Mouse (Mus musculus) limb, embryonic 13.5 days (tissue): ENCODE results near the gene Polr1a. TPM values are rescaled to one million over a fixed set of nuclear protein-coding genes. Genes with fewer than 3 reads are reported as not detected.

Source experiments
- ATAC-seq: fragments of 200-750 bp; cut with Nextera tagmentation; 2 replicates; pipeline ENCODE4 v1.8.0; 2017; ENCODE audit warnings: low read depth, moderate number of reproducible peaks, moderate TSS enrichment; ENCODE audit not compliant: low FRiP score
- H3K27ac ChIP-seq: fragments of 300-500 bp; sonication (generic); 2 replicates; pipeline ENCODE4 v1.5.1; 2015; ENCODE audit warnings: inconsistent platforms, mild to moderate bottlenecking, moderate library complexity
- H3K27me3 ChIP-seq: fragments of 300-500 bp; sonication (generic); 2 replicates; pipeline ENCODE4 v1.6.1; 2015; ENCODE audit warnings: mild to moderate bottlenecking, inconsistent platforms
- H3K36me3 ChIP-seq: fragments of 300-500 bp; sonication (generic); 2 replicates; pipeline ENCODE4 v1.6.1; 2015; ENCODE audit warnings: inconsistent platforms, mild to moderate bottlenecking, moderate library complexity
- H3K4me1 ChIP-seq: fragments of 300-500 bp; sonication (generic); 2 replicates; pipeline ENCODE4 v1.6.1; 2015; ENCODE audit warnings: inconsistent platforms
- H3K4me2 ChIP-seq: fragments of 300-500 bp; sonication (generic); replicated peaks from 2 replicates; pipeline ENCODE4 v1.6.1; 2015; ENCODE audit warnings: inconsistent platforms, mild to moderate bottlenecking, moderate library complexity
- H3K4me3 ChIP-seq: fragments of 300-500 bp; sonication (generic); 2 replicates; pipeline ENCODE4 v1.5.1; 2015; ENCODE audit warnings: moderate library complexity, mild to moderate bottlenecking, inconsistent platforms
- H3K9ac ChIP-seq: fragments of 300-500 bp; sonication (generic); 2 replicates; pipeline ENCODE4 v1.6.1; 2015; ENCODE audit warnings: mild to moderate bottlenecking, inconsistent platforms
- H3K9me3 ChIP-seq: fragments of 300-500 bp; sonication (generic); 2 replicates; pipeline ENCODE4 v1.6.1; 2016; ENCODE audit warnings: inconsistent platforms
- WGBS: fragments of 180-500 bp; shearing (Covaris S2); methylation state at CpG from one replicate; pipeline ENCODE4 v1.1.7; 2015; 5-methylcytosine and 5-hydroxymethylcytosine counted together
- polyA plus RNA-seq: library from polyadenylated mRNA; unstranded; fragments of >200 nt; fragmentation: Nextera tagmentation; extraction: Ambion mirVana; gene quantifications from 2 replicates; pipeline ENCODE4 v1.2.1, GENCODE M21; 2015

Gene Polr1a
- 37.1 and 37.6 TPM in 2 replicates for polyA plus RNA-seq

DNA sequence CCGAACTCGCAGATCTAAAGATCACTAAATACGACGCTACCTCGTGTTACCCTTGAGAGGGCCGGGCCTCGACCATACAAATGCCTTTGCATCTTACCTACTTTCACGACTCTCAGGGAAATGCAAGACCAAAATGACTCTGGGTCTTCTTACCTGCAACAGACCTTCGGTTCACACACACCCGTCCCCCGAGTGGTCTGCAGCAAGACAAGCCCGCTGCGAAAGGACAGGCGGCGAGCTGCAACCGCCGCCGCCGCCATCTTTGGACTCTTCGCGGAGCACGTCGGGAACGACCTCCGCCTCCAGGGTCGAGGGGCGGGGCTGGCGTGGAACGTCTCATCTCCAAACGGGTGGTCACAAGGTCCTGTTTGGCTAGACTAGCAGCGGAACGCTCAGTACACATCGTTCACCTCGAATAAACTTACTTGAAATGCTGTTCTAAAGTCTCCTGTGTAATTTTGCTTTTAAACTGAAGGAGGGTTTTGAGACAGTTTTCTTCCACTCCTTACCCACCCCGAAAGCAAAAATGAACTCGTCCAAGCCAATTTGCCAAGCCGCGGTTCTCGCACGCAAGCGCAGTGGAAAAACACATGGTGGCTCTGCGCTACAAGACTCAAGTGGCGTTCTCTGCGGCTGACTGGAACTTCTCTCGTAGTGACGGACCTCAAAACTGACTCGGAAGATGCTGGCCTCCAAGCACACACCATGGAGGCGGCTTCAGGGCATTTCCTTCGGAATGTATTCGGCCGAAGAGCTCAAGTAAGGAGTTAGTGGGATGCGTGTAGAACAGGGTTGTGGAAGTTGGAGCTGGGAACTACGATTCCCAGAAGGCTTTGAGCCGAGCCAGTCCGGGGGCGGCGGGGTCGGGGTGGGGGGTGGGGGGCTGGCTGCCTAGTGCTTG, at the start of gene Polr1a, which contains the start of gene Ptcd3:
Polr1a (plus strand) TSS at position 573 of the 901 bp plus-strand sequence.
Ptcd3 (minus strand) TSS at position 270 of the 901 bp plus-strand sequence.
- peaks cover 29% of the 10 kb centered on the region for H3K4me1 ChIP-seq
- ATAC-seq = peak; percentile 93
- H3K36me3 ChIP-seq = peaks cover 28% of the 10 kb centered on the region
- no peaks in the 10 kb centered on the region for H3K27me3 ChIP-seq
- H3K9me3 ChIP-seq = no peaks in the 10 kb centered on the region
- peak within 1 kb of the TSS; percentile 88 for H3K4me2 ChIP-seq
- H3K4me3 ChIP-seq = peak within 1 kb of the TSS; percentile 80
- peak within 1 kb of the TSS; percentile 69; the same call in 1 of the 2 replicates for H3K27ac ChIP-seq
- peak within 1 kb of the TSS; percentile 76 for H3K9ac ChIP-seq
- under 1% methylated on average over 58 of the region's 58 CpGs for WGBS

DNA sequence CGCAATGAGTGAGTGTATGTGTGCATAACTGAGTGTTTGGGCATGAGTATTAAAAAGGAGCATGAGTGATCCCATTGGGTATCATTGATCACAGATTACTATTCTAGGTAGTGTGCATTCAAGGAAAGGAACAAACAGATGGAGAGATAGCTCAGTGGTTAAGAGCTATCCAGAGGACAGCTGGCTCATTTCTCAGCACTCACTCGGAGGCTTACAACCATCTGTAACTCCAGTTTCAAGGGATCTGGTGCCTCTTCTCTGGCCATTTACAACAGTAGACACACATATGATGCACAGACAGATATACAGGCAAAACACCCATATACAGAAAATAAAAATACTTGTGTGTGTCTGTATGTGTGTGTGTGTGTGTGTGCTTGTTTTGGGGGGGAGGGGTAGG, 41.1 kb upstream of the Polr1a start:
- no peaks in the 10 kb centered on the region for H3K27me3 ChIP-seq
- H3K9ac ChIP-seq = no peak overlapping the region
- H3K36me3 ChIP-seq = peaks cover 83% of the 10 kb centered on the region
- ATAC-seq = no peak
- no peak overlapping the region for H3K27ac ChIP-seq
- H3K4me3 ChIP-seq = no peak overlapping the region
- WGBS = 90% methylated on average over 2 of the region's 2 CpGs
- H3K4me2 ChIP-seq = no peak overlapping the region
- H3K4me1 ChIP-seq = no peaks in the 10 kb centered on the region
- H3K9me3 ChIP-seq = no peaks in the 10 kb centered on the region

DNA sequence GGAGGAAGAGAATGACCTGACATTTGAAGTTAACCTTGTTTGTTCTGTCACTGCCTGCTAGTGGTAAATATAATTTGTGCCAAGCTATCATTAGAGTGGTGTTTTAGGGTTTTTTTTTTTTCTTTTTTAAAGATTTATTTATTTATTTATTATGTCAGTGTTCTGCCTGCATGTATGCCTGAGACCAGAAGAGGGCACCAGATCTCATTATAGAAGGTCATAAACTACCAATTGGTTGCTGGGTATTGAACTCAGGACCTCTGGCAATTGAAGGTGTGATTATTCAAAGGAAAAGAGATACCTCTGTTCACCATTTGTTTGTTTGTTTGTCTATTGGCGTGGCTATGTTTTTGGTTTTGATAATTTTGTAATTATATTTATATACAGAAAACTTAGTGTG, 40.0 kb upstream of the Polr1a start:
- peaks cover 82% of the 10 kb centered on the region for H3K36me3 ChIP-seq
- no peak overlapping the region for H3K9ac ChIP-seq
- H3K9me3 ChIP-seq = no peaks in the 10 kb centered on the region
- H3K4me2 ChIP-seq = no peak overlapping the region
- no peaks in the 10 kb centered on the region for H3K4me1 ChIP-seq
- H3K27ac ChIP-seq = no peak overlapping the region
- H3K4me3 ChIP-seq = no peak overlapping the region
- H3K27me3 ChIP-seq = no peaks in the 10 kb centered on the region
- no peak for ATAC-seq
- WGBS = 87% methylated on average over 1 of the region's 1 CpGs

DNA sequence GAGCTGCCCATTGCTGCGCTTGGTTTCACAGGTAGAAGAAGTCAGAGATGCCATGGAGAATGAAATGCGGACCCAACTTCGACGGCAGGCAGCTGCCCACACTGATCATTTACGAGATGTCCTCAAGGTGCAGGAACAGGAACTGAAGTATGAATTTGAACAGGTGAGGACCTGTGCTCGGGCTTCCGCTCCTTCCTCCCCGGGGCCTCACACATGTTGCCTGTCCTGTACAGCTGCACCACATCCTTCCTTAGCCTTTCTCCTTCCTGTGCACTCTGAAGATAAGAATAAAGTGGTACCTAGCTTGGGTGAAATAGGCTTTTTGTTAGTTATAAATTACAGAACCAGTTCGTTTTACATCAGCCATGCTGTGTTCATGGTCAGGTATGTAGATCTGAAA, 37.5 kb upstream of the Polr1a start:
- no peak overlapping the region for H3K4me2 ChIP-seq
- H3K4me1 ChIP-seq = no peaks in the 10 kb centered on the region
- H3K9ac ChIP-seq = no peak overlapping the region
- H3K27me3 ChIP-seq = no peaks in the 10 kb centered on the region
- WGBS = 94% methylated on average over 9 of the region's 9 CpGs
- H3K9me3 ChIP-seq = no peaks in the 10 kb centered on the region
- no peak overlapping the region for H3K4me3 ChIP-seq
- H3K36me3 ChIP-seq = peaks cover 85% of the 10 kb centered on the region
- no peak overlapping the region for H3K27ac ChIP-seq
- no peak for ATAC-seq

DNA sequence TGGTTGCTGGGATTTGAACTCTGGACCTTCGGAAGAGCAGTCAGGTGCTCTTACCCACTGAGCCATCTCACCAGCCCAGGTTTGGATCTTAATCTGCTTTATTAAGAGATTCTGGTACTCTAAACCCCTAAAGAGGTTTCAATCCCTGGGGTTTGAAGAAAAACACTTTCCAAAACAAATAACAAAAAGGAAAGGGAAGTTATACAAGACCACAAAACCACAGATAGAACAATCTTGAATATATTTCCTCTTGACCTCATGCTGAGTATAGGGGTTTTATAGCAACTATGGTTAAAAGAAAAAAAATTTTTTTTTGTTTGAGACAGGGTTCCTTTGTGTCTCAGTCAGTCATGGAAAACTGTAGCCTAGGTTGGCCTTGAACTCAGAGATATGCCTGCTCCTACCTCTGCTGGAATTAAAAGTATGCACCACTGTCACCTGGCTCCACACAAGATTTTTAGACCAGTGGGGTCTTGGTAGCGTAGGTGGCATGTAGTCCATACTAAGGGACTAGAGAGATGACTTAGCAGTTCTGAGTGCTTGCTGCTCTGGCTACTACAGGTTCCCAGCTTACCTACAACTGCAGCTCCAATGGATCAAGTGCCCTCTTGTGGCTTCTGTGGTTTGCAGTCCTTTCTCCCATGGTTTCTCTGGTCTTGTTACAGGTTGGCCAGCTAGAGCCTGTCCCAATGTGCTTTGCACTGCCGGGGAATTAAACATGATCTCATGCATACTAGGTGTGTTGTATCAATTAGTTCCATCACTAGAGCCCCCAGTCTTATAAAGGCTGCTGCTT, 30.7 kb upstream of the Polr1a start:
- Histone ChIP-seq H3K27ac (no peak overlapping the region), H3K27me3 (no peaks in the 10 kb centered on the region), H3K4me1 (no peaks in the 10 kb centered on the region), H3K4me3 (no peak overlapping the region), H3K4me2 (no peak overlapping the region), H3K36me3 (peaks cover 92% of the 10 kb centered on the region), H3K9me3 (no peaks in the 10 kb centered on the region), H3K9ac (no peak overlapping the region)
- no peak for ATAC-seq
- WGBS = 90% methylated on average over 3 of the region's 3 CpGs

DNA sequence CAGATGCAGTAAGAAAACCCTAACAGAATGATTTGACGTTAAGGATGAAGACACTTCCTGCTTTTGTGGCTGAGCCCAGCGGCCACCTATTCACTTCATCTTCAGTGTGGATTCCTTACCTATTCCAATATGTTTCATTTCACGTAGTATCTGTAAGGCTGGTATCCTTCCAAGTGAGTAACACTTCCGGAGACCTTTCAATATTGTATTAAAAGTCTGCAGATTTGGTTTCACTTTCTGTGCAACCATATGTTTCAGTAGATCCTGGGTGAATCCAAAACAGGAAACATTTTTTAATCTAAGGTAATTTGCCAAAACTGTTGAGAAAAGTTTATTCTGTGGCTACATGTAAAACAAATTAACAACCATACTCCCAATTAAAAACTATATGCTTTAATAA, 15.6 kb upstream of the Polr1a start:
- H3K4me2 ChIP-seq = no peak overlapping the region
- H3K4me1 ChIP-seq = no peaks in the 10 kb centered on the region
- H3K9me3 ChIP-seq = no peaks in the 10 kb centered on the region
- peaks cover 96% of the 10 kb centered on the region for H3K36me3 ChIP-seq
- no peaks in the 10 kb centered on the region for H3K27me3 ChIP-seq
- H3K4me3 ChIP-seq = no peak overlapping the region
- no peak overlapping the region for H3K27ac ChIP-seq
- 94% methylated on average over 4 of the region's 4 CpGs for WGBS
- no peak overlapping the region for H3K9ac ChIP-seq
- no peak for ATAC-seq

DNA sequence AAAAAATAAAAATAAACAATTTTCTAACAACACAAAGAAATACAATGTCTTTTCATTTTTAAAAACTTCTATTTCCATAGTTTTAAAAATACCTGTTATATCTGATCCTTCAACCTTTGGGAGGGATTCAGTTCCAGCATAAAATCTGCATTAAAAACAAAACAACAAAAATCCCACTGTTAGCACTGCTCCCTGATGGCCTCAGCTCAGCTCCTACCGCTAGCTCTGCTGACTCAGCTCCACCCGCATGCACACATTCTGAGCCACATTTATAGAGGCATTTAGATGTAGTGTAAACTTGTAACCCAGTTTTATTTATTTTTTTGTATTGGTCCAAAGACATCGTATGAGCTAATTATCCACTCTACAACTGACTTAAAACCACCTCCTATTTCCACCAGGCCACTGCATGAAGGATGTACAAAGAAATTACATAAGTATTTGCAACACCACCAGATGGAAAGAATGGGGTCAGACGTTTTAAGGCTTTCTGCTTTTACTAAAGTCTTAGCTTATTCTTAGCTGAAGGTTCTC, 1.1 kb upstream of the Polr1a start:
- Histone ChIP-seq H3K27me3 (no peaks in the 10 kb centered on the region), H3K36me3 (peaks cover 29% of the 10 kb centered on the region), H3K4me1 (peaks cover 29% of the 10 kb centered on the region), H3K4me2 (peak overlapping the region; percentile 88), H3K4me3 (peak overlapping the region; percentile 80), H3K27ac (no peak overlapping the region), H3K9ac (peak overlapping the region; percentile 76), H3K9me3 (no peaks in the 10 kb centered on the region)
- ATAC-seq = no peak
- 6% methylated on average over 4 of the region's 4 CpGs for WGBS

DNA sequence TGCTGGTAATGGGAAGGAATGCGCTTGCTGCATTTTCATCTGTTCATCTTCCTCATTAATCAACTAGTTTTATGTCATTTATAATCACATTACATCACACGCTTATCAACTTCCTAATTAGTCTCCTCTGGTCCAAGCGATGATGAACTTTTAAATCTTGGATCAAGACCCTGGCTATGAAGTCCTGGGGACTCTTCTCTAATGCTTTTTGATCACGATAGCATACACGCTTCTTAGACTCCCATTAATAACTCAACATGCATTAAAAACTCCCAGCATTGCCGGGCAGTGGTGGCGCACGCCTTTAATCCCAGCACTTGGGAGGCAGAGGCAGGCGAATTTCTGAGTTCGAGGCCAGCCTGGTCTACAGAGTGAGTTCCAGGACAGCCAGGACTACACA, 531 bp downstream of the Polr1a start:
- no peaks in the 10 kb centered on the region for H3K27me3 ChIP-seq
- peak overlapping the region; percentile 80 for H3K4me3 ChIP-seq
- peak overlapping the region; percentile 69; the same call in 1 of the 2 replicates for H3K27ac ChIP-seq
- H3K4me1 ChIP-seq = peaks cover 29% of the 10 kb centered on the region
- H3K9me3 ChIP-seq = no peaks in the 10 kb centered on the region
- H3K36me3 ChIP-seq = peaks cover 26% of the 10 kb centered on the region
- peak; percentile 17; the same call in 1 of the 2 replicates for ATAC-seq
- peak overlapping the region; percentile 88 for H3K4me2 ChIP-seq
- WGBS = 26% methylated on average over 10 of the region's 10 CpGs
- peak overlapping the region; percentile 76 for H3K9ac ChIP-seq

DNA sequence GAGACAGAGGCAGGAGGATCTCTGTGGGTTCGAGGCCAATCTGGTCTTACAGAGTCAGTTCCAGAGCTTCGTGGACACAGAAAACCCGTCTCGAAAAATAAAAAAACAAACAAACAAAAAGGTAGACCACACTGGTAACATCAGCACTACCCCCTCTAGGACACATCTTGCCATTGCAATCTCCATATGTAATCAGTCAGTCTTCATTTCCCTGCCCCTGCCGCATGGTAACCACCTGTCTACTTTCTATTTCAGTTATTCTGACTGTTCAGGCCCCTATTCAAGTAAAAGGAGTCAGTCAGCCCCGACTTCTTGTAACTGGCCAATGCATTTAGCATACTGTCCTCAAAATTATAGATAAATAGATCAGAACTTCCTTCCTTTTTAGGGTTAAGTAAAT, 987 bp downstream of the Polr1a start:
- 77% methylated on average over 6 of the region's 6 CpGs for WGBS
- H3K4me3 ChIP-seq = peak overlapping the region; percentile 80
- peaks cover 23% of the 10 kb centered on the region for H3K36me3 ChIP-seq
- no peak overlapping the region for H3K27ac ChIP-seq
- H3K9me3 ChIP-seq = no peaks in the 10 kb centered on the region
- no peak overlapping the region for H3K9ac ChIP-seq
- H3K4me2 ChIP-seq = peak overlapping the region; percentile 88
- no peaks in the 10 kb centered on the region for H3K27me3 ChIP-seq
- no peak for ATAC-seq
- peaks cover 29% of the 10 kb centered on the region for H3K4me1 ChIP-seq

DNA sequence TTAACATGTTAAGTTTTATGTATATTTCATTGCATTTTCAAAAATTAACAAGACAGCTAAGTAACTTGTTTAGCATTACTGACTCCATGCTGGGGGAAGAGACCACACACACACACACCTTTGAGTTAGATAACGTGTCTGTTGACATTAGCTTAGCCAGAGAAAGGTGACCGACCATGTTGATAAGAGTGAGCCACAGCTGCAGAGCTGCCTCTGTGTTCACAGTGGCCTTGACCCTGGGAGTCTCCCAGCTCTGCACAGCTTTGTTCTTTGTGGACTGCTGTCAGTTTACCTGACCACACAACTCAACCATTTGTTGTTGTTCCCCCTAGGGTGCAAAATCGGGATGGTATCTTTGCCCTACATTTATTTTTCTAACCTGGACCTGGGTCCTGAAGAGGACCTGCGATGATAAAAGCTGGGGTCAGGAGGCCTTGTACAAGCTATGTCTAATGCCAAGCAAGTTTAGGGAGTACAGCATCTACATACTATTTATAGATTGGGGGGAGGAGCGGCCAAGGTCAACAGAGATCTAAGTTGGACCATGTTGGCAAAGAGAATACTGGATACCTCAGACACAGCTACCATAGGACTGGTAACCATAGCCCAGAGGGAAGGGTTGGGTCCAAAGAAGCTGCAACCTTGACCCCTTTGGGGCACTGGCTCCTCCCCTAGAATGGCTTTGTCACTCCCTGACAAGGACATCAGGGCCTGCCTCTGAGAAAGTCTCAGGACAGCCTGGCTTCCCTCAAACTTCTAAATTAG, 3.0 kb downstream of the Polr1a start:
- no peaks in the 10 kb centered on the region for H3K27me3 ChIP-seq
- H3K9ac ChIP-seq = no peak overlapping the region
- H3K4me2 ChIP-seq = no peak overlapping the region
- no peak for ATAC-seq
- H3K27ac ChIP-seq = no peak overlapping the region
- WGBS = 93% methylated on average over 5 of the region's 5 CpGs
- no peaks in the 10 kb centered on the region for H3K9me3 ChIP-seq
- H3K4me1 ChIP-seq = peaks cover 26% of the 10 kb centered on the region
- peaks cover 30% of the 10 kb centered on the region for H3K36me3 ChIP-seq
- H3K4me3 ChIP-seq = no peak overlapping the region

DNA sequence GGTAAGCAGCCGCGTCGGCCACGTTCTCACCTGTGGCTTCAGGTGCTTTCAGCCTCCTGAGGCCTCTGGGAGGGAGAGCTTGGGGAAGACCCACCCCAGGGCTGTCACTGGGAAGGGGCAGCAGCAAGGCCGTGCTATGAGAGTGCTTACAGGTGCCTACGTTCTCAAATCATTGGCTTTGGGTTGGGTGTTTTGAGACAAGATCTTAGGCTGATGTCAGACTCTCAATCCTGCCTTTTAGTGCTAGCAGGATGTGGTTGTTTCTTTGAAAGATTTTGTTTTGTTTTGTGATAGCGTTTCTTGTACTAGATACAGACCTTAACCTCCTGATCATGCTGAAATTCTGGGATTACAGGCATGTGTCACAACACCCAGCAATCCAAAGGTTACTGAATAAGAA, 11.9 kb downstream of the Polr1a start:
- Histone ChIP-seq H3K9ac (no peak overlapping the region), H3K36me3 (peaks cover 95% of the 10 kb centered on the region), H3K4me2 (no peak overlapping the region), H3K4me3 (no peak overlapping the region), H3K9me3 (no peaks in the 10 kb centered on the region), H3K27me3 (no peaks in the 10 kb centered on the region), H3K4me1 (no peaks in the 10 kb centered on the region), H3K27ac (no peak overlapping the region)
- 96% methylated on average over 7 of the region's 7 CpGs for WGBS
- ATAC-seq = no peak
